Mouse (Mus musculus) kidney, embryonic 15.5 days (tissue): ENCODE results near the gene Slc25a20. TPM values are rescaled to one million over a fixed set of nuclear protein-coding genes. Genes with fewer than 3 reads are reported as not detected.

Experiments
- ATAC-seq: fragments of 200-750 bp; cut with Nextera tagmentation; replicated peaks from 2 replicates; pipeline ENCODE4 v1.8.0; 2017; ENCODE audit warnings: moderate TSS enrichment; ENCODE audit not compliant: low FRiP score
- H3K27ac ChIP-seq: fragments of 300-500 bp; sonication (generic); 2 replicates; pipeline ENCODE4 v1.5.1; 2015; ENCODE audit warnings: mild to moderate bottlenecking, inconsistent platforms
- H3K27me3 ChIP-seq: fragments of 300-500 bp; sonication (generic); 2 replicates; pipeline ENCODE4 v1.6.1; 2015; ENCODE audit warnings: inconsistent platforms
- H3K36me3 ChIP-seq: fragments of 300-500 bp; sonication (generic); 2 replicates; pipeline ENCODE4 v1.6.1; 2015; ENCODE audit warnings: inconsistent platforms
- H3K4me1 ChIP-seq: fragments of 300-500 bp; sonication (generic); 2 replicates; pipeline ENCODE4 v1.6.1; 2015; ENCODE audit warnings: inconsistent platforms
- H3K4me2 ChIP-seq: fragments of 300-500 bp; sonication (generic); 2 replicates; pipeline ENCODE4 v1.6.1; 2015; ENCODE audit warnings: moderate library complexity, mild to moderate bottlenecking, inconsistent platforms
- H3K4me3 ChIP-seq: fragments of 300-500 bp; sonication (generic); replicated peaks from 2 replicates; pipeline ENCODE4 v1.5.1; 2015; ENCODE audit warnings: mild to moderate bottlenecking, inconsistent platforms
- H3K9ac ChIP-seq: fragments of 300-500 bp; sonication (generic); 2 replicates; pipeline ENCODE4 v1.6.1; 2015; ENCODE audit warnings: mild to moderate bottlenecking, inconsistent platforms
- H3K9me3 ChIP-seq: fragments of 300-500 bp; sonication (generic); replicated peaks from 2 replicates; pipeline ENCODE4 v1.6.1; 2016; ENCODE audit warnings: inconsistent platforms
- WGBS: fragments of 180-500 bp; shearing (Covaris S2); methylation state at CpG from one replicate; pipeline ENCODE4 v1.1.7; 2015; ENCODE audit warnings: mixed read lengths; 5-methylcytosine and 5-hydroxymethylcytosine counted together
- polyA plus RNA-seq: library from polyadenylated mRNA; unstranded; fragments of >200 nt; fragmentation: Nextera tagmentation; extraction: Ambion mirVana; gene quantifications from 2 replicates; pipeline ENCODE4 v1.2.1, GENCODE M21; 2015

Slc25a20 gene
- 50.0 and 51.8 TPM in 2 replicates for polyA plus RNA-seq

- peaks cover 7% of the 10 kb centered on the region for H3K4me1 ChIP-seq
- whole genome bisulfite sequencing: 3% methylated on average over 37 of the region's 37 CpGs
- H3K36me3 ChIP-seq: no peaks in the 10 kb centered on the region
- peak; percentile 96 for ATAC-seq
- H3K27ac ChIP-seq: peak within 1 kb of the TSS; percentile 65; the same call in 1 of the 2 replicates
- H3K4me2 ChIP-seq: peak within 1 kb of the TSS; percentile 72
- no peaks in the 10 kb centered on the region for H3K9me3 ChIP-seq
- H3K9ac ChIP-seq: peak within 1 kb of the TSS; percentile 60
- H3K27me3 ChIP-seq: no peaks in the 10 kb centered on the region
- H3K4me3 ChIP-seq: peak within 1 kb of the TSS; percentile 75
These were observed at the start of gene Slc25a20 for GRCm38 (mm10) chr9:108661677-108662612. Gene Slc25a20 (plus strand): TSS chr9:108662088.

DNA sequence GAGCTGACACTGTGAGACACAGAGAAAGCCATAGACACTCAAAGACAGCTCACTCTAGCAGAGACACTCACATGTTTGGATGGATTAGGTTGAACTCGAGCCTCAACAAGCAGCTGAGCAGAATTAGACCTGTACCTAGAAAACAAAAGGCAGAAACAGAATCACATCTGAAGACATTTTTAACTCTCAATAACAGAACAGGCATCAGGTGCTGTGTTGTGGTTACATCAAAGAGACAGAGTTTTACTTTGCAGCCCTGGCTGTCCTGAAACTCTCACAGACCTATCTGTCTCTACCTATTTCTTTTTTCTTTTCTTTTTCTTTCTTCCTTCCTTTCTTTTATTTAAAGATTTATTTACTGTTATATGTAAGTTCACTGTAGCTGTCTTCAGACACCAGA is 44.6 kb upstream of the Slc25a20 start:
- WGBS: 97% methylated on average over 1 of the region's 1 CpGs
- Histone ChIP-seq H3K4me3 (no peak overlapping the region), H3K36me3 (peaks cover 80% of the 10 kb centered on the region), H3K4me2 (no peak overlapping the region), H3K9me3 (no peaks in the 10 kb centered on the region), H3K27ac (no peak overlapping the region), H3K4me1 (no peaks in the 10 kb centered on the region), H3K9ac (no peak overlapping the region), H3K27me3 (no peaks in the 10 kb centered on the region)
- ATAC-seq: no peak

DNA sequence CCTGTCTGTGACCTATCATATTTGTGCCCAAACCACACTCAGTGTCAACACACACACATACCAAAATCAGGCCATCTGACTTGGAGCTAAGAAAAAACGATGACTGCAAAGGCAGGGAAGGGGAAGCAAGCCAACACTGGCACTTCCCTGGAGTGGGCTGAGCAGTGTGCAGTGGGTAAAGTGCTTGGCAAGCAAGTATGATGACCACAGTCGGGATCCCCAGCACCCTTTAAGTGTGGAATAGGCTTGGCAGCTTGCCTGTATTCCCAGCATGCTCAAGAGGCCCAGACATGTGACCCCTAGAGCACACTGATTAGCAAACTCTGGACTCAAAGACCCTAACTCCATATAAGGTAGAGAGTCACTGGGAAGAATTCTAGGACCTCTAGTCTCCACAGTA is 35.4 kb upstream of the Slc25a20 start:
- no peak overlapping the region for H3K27ac ChIP-seq
- no peak overlapping the region for H3K9ac ChIP-seq

DNA sequence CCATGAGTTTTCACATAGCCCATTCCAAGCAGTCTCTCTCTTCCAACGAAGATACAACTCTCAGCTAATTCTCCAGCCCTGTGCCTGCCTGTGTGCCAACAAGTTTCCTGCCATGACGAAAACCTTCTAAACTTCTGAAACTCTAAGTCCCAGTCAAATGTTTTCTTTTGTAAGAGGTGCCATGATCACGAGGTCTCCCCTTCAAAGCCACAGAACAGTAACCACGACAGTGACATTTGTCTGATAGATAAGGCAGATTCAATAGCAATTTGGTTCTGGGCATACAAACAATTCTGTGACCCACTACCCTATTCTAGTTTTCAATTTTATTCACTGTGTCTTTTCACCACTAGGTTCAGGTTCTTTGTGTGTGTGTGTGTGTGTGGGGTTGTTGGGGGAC is 33.7 kb upstream of the Slc25a20 start:
- H3K4me3 ChIP-seq: no peak overlapping the region
- whole genome bisulfite sequencing: 82% methylated on average over 4 of the region's 4 CpGs
- no peak overlapping the region for H3K4me2 ChIP-seq
- ATAC-seq: no peak
- H3K9ac ChIP-seq: no peak overlapping the region
- peaks cover 43% of the 10 kb centered on the region for H3K36me3 ChIP-seq
- H3K27ac ChIP-seq: no peak overlapping the region
- H3K4me1 ChIP-seq: no peaks in the 10 kb centered on the region
- H3K9me3 ChIP-seq: no peaks in the 10 kb centered on the region
- H3K27me3 ChIP-seq: no peaks in the 10 kb centered on the region

More for the DNA sequence above, 35.4 kb upstream of the Slc25a20 start:
- H3K4me1 ChIP-seq: no peaks in the 10 kb centered on the region
- 70% methylated on average over 2 of the region's 2 CpGs for WGBS
- ATAC-seq: no peak
- H3K36me3 ChIP-seq: peaks cover 45% of the 10 kb centered on the region
- H3K27me3 ChIP-seq: no peaks in the 10 kb centered on the region
- no peak overlapping the region for H3K4me2 ChIP-seq
- no peak overlapping the region for H3K4me3 ChIP-seq
- H3K9me3 ChIP-seq: no peaks in the 10 kb centered on the region

GRCm38 (mm10) chr9:108630683-108631082 is 31.2 kb upstream of the Slc25a20 start:
- WGBS: 91% methylated on average over 1 of the region's 1 CpGs
- H3K4me3 ChIP-seq: no peak overlapping the region
- H3K27ac ChIP-seq: no peak overlapping the region
- H3K4me2 ChIP-seq: no peak overlapping the region
- no peaks in the 10 kb centered on the region for H3K27me3 ChIP-seq
- H3K9me3 ChIP-seq: no peaks in the 10 kb centered on the region
- H3K4me1 ChIP-seq: 0 out of 2 replicates have a peak, but pooled peaks cover 2% of the 10 kb centered on the region
- peaks cover 33% of the 10 kb centered on the region for H3K36me3 ChIP-seq
- ATAC-seq: no peak
- no peak overlapping the region for H3K9ac ChIP-seq

DNA sequence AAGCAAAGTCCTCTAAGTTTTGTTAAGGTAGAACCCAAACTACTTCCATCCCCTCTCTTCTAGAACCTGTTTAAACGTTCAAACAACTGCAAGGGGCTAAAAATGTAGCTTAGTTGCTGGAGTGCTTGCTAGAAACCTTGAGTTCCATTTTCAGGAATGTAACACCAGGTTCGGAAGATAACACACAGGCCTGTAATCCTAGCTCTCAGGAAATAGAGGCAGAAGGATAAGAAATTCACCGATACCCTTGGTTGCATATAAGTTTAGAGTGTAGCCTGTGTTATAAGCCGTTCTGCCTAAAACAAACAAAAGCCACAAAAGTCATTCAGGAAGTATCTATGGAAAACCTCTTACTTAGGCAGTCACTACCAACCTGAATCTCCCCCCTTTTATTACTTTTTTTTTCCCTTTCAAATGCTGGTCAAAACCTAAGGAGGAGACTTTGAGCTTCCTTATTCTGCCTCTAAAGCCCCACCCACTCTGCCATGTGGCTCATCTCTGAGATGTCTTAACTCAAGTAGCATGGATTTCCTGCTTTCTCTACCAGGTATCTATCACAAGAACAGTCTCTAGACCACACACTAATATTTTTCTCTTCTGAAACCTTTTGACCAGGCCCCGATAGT is 30.1 kb upstream of the Slc25a20 start:
- peaks cover 26% of the 10 kb centered on the region for H3K36me3 ChIP-seq
- H3K27ac ChIP-seq: no peak overlapping the region
- H3K27me3 ChIP-seq: no peaks in the 10 kb centered on the region
- 89% methylated on average over 5 of the region's 5 CpGs for WGBS
- no peak overlapping the region for H3K4me2 ChIP-seq
- H3K9ac ChIP-seq: no peak overlapping the region
- no peak overlapping the region for H3K4me3 ChIP-seq
- no peak for ATAC-seq
- 0 out of 2 replicates have a peak, but pooled peaks cover 2% of the 10 kb centered on the region for H3K4me1 ChIP-seq
- no peaks in the 10 kb centered on the region for H3K9me3 ChIP-seq

DNA sequence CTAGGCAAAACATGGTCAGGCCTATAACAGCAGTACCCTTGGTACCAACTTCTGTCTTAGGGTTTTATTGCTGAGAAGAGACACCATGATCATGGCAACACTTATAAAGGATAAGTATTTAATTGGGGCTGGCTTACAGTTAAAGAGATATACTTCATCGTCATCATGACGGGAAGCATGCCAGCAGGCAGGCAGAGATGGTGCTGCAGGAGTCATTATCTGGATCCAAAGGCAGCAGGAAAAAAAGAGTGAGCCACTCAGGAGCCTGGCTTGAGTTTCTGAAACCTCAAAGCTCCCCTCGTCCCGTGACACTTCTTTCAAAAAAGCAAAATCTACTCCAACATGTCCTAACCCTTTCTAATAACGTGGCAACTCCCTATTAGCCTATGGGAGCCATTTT is 29.5 kb upstream of the Slc25a20 start:
- no peak for ATAC-seq
- no peak overlapping the region for H3K27ac ChIP-seq
- 90% methylated on average over 5 of the region's 5 CpGs for WGBS
- H3K4me1 ChIP-seq: 0 out of 2 replicates have a peak, but pooled peaks cover 2% of the 10 kb centered on the region
- H3K9me3 ChIP-seq: no peaks in the 10 kb centered on the region
- no peak overlapping the region for H3K4me3 ChIP-seq
- no peaks in the 10 kb centered on the region for H3K27me3 ChIP-seq
- no peak overlapping the region for H3K9ac ChIP-seq
- H3K4me2 ChIP-seq: no peak overlapping the region
- H3K36me3 ChIP-seq: peaks cover 26% of the 10 kb centered on the region

DNA sequence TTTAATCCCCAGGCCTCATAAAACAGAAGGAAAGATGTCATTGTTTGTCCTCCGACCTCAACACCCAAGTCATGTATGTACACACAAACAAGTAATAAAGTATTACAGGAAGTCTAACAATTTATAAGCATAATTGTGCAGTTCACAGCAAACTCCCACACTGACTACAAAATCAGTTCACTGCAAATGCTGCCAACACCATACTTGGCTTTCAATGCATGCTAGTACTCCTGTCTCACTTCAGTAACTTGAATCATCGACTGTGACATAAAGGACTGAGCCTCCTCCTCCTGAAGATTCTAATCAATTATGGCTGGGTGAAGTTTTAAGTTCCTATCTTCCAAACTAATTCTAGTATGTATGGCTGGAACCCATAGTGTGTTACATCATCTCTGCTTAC is 28.0 kb upstream of the Slc25a20 start:
- Histone ChIP-seq H3K36me3 (peaks cover 26% of the 10 kb centered on the region), H3K4me1 (0 out of 2 replicates have a peak, but pooled peaks cover 2% of the 10 kb centered on the region), H3K27me3 (no peaks in the 10 kb centered on the region), H3K4me3 (no peak overlapping the region), H3K9ac (no peak overlapping the region), H3K27ac (no peak overlapping the region), H3K9me3 (no peaks in the 10 kb centered on the region), H3K4me2 (no peak overlapping the region)
- 53% methylated on average over 2 of the region's 2 CpGs for WGBS
- no peak for ATAC-seq

DNA sequence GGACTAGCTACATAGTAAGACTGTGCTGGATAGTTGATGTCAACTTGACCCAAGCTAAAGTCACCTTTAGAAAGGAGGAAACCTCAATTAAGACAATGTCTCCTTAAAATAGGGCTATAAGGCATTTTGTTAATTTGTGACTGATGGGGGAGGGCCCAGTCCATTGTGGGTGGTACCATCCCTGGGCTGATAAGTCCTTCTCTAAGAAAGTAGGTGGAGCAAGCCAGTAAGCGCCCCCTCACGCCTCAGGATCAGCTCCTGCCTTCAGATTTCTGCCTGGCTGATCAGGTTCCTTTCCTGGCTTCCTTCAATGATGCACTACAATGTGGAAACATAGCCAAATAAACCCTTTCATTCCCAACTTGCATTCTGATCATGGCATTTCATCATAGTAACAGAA is 26.5 kb upstream of the Slc25a20 start:
- no peak overlapping the region for H3K4me2 ChIP-seq
- H3K9me3 ChIP-seq: no peaks in the 10 kb centered on the region
- H3K27ac ChIP-seq: no peak overlapping the region
- H3K4me3 ChIP-seq: no peak overlapping the region
- H3K27me3 ChIP-seq: no peaks in the 10 kb centered on the region
- no peak overlapping the region for H3K9ac ChIP-seq
- H3K4me1 ChIP-seq: 0 out of 2 replicates have a peak, but pooled peaks cover 2% of the 10 kb centered on the region
- WGBS: 82% methylated on average over 2 of the region's 2 CpGs
- peaks cover 25% of the 10 kb centered on the region for H3K36me3 ChIP-seq
- no peak for ATAC-seq

- no peaks in the 10 kb centered on the region for H3K27me3 ChIP-seq
- H3K9me3 ChIP-seq: no peaks in the 10 kb centered on the region
- H3K9ac ChIP-seq: no peak overlapping the region
- no peak overlapping the region for H3K4me2 ChIP-seq
- peaks cover 51% of the 10 kb centered on the region for H3K36me3 ChIP-seq
- no peak overlapping the region for H3K27ac ChIP-seq
- 90% methylated on average over 2 of the region's 2 CpGs for WGBS
- ATAC-seq: no peak
- H3K4me3 ChIP-seq: no peak overlapping the region
- H3K4me1 ChIP-seq: no peaks in the 10 kb centered on the region
These were observed 22.1 kb upstream of the Slc25a20 start for GRCm38 (mm10) chr9:108639825-108640224.

DNA sequence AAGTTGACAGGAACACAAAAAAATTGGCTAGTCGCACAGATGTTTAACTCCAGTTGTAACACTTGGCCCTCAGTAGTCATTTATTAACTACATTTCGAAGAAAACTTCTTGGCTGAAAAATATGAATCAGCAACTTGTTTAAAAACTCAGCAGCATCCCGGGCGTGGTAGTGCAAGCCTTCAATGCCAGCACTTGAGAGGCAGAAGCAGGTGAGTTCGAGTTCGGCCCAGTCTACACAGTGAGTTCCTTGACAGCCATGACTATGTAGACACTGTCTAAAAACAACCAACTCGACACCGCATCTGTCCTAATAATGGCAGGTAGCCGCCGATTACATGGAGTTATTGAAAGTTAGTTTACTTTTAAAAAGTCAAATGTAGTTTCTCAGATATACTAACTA is 13.7 kb upstream of the Slc25a20 start:
- Histone ChIP-seq H3K9ac (peak overlapping the region; percentile 86), H3K4me1 (peaks cover 21% of the 10 kb centered on the region), H3K27me3 (no peaks in the 10 kb centered on the region), H3K9me3 (no peaks in the 10 kb centered on the region), H3K27ac (peak overlapping the region; percentile 92), H3K4me3 (peak overlapping the region; percentile 79), H3K36me3 (peaks cover 7% of the 10 kb centered on the region; the same call in 1 of the 2 replicates), H3K4me2 (peak overlapping the region; percentile 62)
- WGBS: 35% methylated on average over 10 of the region's 10 CpGs
- no peak for ATAC-seq
